Mouse (Mus musculus) limb, embryonic 15.5 days (tissue): ENCODE data around the gene Uqcr10. TPM values are rescaled to one million over a fixed set of nuclear protein-coding genes. Genes with fewer than 3 reads are reported as not detected.

Experiments
- ATAC-seq: fragments of 200-750 bp; cut with Nextera tagmentation; 2 replicates; pipeline ENCODE4 v1.8.0; 2017; ENCODE audit warnings: low read depth, moderate TSS enrichment; ENCODE audit not compliant: insufficient number of reproducible peaks, low FRiP score, low TSS enrichment
- H3K27ac ChIP-seq: fragments of 300-500 bp; sonication (generic); 2 replicates; pipeline ENCODE4 v1.5.1; 2015; ENCODE audit warnings: moderate library complexity, mild to moderate bottlenecking, inconsistent platforms
- H3K27me3 ChIP-seq: fragments of 300-500 bp; sonication (generic); 2 replicates; pipeline ENCODE4 v1.6.1; 2015; ENCODE audit warnings: inconsistent platforms
- H3K36me3 ChIP-seq: fragments of 300-500 bp; sonication (generic); 2 replicates; pipeline ENCODE4 v1.6.1; 2015; ENCODE audit warnings: inconsistent platforms
- H3K4me1 ChIP-seq: fragments of 300-500 bp; sonication (generic); 2 replicates; pipeline ENCODE4 v1.6.1; 2015; ENCODE audit warnings: inconsistent platforms
- H3K4me2 ChIP-seq: fragments of 300-500 bp; sonication (generic); 2 replicates; pipeline ENCODE4 v1.6.1; 2015; ENCODE audit warnings: mild to moderate bottlenecking, inconsistent platforms
- H3K4me3 ChIP-seq: fragments of 300-500 bp; sonication (generic); 2 replicates; pipeline ENCODE4 v1.5.1; 2015; ENCODE audit warnings: mild to moderate bottlenecking, inconsistent platforms
- H3K9ac ChIP-seq: fragments of 300-500 bp; sonication (generic); 2 replicates; pipeline ENCODE4 v1.6.1; 2015; ENCODE audit warnings: inconsistent platforms
- H3K9me3 ChIP-seq: fragments of 300-500 bp; sonication (generic); 2 replicates; pipeline ENCODE4 v1.6.1; 2016; ENCODE audit warnings: inconsistent platforms
- WGBS: fragments of 180-500 bp; shearing (Covaris S2); methylation state at CpG from one replicate; pipeline ENCODE4 v1.1.7; 2015; 5-methylcytosine and 5-hydroxymethylcytosine counted together
- polyA plus RNA-seq: library from polyadenylated mRNA; unstranded; fragments of >200 nt; fragmentation: Nextera tagmentation; extraction: Ambion mirVana; gene quantifications from 2 replicates; pipeline ENCODE4 v1.2.1, GENCODE M21; 2015

Uqcr10 gene
- polyA plus RNA-seq, 1 experiment from 2014 or later: 690 TPM

- no peak for ATAC-seq
- Histone ChIP-seq H3K27me3 (no peaks in the 10 kb centered on the region), H3K4me1 (no peaks in the 10 kb centered on the region), H3K4me2 (no peak overlapping the region), H3K9me3 (no peaks in the 10 kb centered on the region), H3K4me3 (no peak overlapping the region), H3K9ac (no peak overlapping the region), H3K36me3 (peaks cover 46% of the 10 kb centered on the region), H3K27ac (no peak overlapping the region)
- WGBS: 87% methylated on average over 11 of the region's 11 CpGs
These were observed 41.7 kb downstream of the Uqcr10 start for GRCm38 (mm10) chr11:4662496-4662878.

DNA sequence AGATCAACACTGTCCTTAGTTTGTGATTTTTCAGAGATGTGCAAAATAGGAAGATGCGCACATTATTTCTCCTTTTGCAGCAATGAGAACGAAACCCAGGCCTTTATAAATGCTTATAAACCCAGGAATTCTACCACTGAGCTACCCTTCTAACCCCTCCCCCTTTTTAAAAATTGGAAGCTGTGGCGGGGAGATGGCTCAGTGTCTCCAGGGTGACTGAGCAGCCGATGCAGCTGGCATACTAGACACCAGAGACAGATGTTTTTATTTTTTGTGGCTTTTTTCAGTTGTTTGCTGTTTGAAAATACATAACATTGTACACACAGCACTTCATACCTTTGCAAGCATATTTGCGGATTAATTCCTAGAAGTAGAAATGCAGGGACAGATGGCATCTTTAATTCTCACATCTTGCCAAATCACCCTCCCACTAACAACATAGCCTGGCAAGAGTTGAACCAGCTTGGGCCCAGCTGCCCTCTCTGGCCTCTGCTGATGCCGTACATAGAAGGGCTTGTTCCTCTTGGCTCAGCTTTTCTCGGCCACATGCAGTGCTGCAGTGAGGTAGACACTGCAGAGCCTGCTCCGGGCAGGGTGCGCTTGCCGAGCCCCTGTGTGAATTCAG, 42.2 kb downstream of the Uqcr10 start:
- Histone ChIP-seq H3K4me2 (no peak overlapping the region), H3K27me3 (no peaks in the 10 kb centered on the region), H3K4me1 (no peaks in the 10 kb centered on the region), H3K4me3 (no peak overlapping the region), H3K36me3 (peaks cover 43% of the 10 kb centered on the region), H3K9me3 (no peaks in the 10 kb centered on the region), H3K27ac (no peak overlapping the region), H3K9ac (no peak overlapping the region)
- WGBS: 81% methylated on average over 10 of the region's 10 CpGs
- ATAC-seq: no peak

DNA sequence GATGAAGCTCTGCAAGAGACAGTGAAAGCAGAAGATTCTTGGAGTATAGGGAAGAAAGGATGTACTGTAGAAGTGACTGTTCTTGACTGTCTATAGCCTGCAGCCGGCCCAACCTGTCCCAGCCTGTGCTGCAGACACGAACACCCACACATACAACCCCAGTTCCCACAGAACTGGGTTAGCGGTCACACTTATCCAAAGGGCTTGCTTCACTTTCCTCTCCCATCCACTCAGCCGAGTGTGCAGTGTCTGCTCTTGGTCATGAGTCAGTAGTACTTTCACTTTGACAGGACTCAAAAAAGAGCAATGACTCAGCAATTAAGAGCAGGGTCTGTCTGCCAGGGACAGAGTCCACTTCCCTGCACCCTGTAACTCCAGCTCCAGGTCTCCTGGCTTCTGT, 42.8 kb downstream of the Uqcr10 start:
- whole genome bisulfite sequencing: 65% methylated on average over 4 of the region's 4 CpGs
- Histone ChIP-seq H3K9ac (no peak overlapping the region), H3K27me3 (no peaks in the 10 kb centered on the region), H3K9me3 (no peaks in the 10 kb centered on the region), H3K36me3 (peaks cover 43% of the 10 kb centered on the region), H3K4me1 (no peaks in the 10 kb centered on the region), H3K4me3 (no peak overlapping the region), H3K27ac (no peak overlapping the region), H3K4me2 (no peak overlapping the region)
- ATAC-seq: no peak

- Histone ChIP-seq H3K27me3 (no peaks in the 10 kb centered on the region), H3K4me1 (no peaks in the 10 kb centered on the region), H3K4me2 (no peak overlapping the region), H3K4me3 (no peak overlapping the region), H3K27ac (no peak overlapping the region), H3K9me3 (no peaks in the 10 kb centered on the region), H3K36me3 (peaks cover 44% of the 10 kb centered on the region), H3K9ac (no peak overlapping the region)
- WGBS: 85% methylated on average over 7 of the region's 7 CpGs
- no peak for ATAC-seq
These were observed 43.7 kb downstream of the Uqcr10 start for GRCm38 (mm10) chr11:4660309-4661025.

DNA sequence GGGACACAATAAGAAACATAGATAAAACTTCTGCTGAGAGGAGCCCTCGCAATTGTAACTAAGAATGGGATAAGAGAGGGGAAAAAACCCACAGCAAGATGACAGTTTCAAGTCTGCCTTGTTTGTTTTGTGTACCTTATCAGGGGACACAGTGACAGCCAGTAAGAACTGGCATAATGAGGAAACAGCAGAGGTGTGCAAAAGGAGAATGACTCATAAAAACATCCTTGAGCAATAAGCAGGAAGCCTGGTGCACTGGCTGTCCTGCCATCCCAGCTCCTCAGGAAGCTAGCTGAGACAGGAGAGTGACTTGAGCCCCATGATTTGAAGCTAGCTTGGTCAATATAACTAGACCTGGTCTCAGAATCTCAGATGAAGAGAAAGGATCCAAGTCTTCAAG, 44.3 kb downstream of the Uqcr10 start:
- H3K36me3 ChIP-seq: peaks cover 51% of the 10 kb centered on the region
- no peak for ATAC-seq

More for the DNA sequence above, 44.3 kb downstream of the Uqcr10 start:
- no peaks in the 10 kb centered on the region for H3K9me3 ChIP-seq
- H3K27me3 ChIP-seq: no peaks in the 10 kb centered on the region
- 87% methylated on average over 1 of the region's 1 CpGs for WGBS
- H3K4me2 ChIP-seq: no peak overlapping the region
- H3K4me3 ChIP-seq: no peak overlapping the region
- no peak overlapping the region for H3K27ac ChIP-seq
- H3K4me1 ChIP-seq: no peaks in the 10 kb centered on the region
- no peak overlapping the region for H3K9ac ChIP-seq

Other genes with a start within 250 kb of the Uqcr10 start
- gene Mtmr3, start 109.5 kb downstream of the Uqcr10 start, polyA plus RNA-seq: 23.9 and 26.6 TPM in 2 replicates
- gene Gm11032, start 84.3 kb downstream of the Uqcr10 start, polyA plus RNA-seq: not detected in 2 replicates
- 32.2 and 32.8 TPM in 2 replicates for gene Ascc2, start 66.6 kb downstream of the Uqcr10 start, polyA plus RNA-seq
- gene Zmat5, start 336 bp upstream of the Uqcr10 start, polyA plus RNA-seq: 60.7 and 63.2 TPM in 2 replicates
- gene Cabp7, start 42.4 kb upstream of the Uqcr10 start, polyA plus RNA-seq: 0.05 and 0.11 TPM in 2 replicates
- 44.6 and 47.3 TPM in 2 replicates for gene Nf2, start 145.2 kb upstream of the Uqcr10 start, polyA plus RNA-seq
- 37.8 and 42.1 TPM in 2 replicates for gene Nipsnap1, start 169.6 kb upstream of the Uqcr10 start, polyA plus RNA-seq
- 28.8 and 29.9 TPM in 2 replicates for gene Thoc5, start 191.0 kb upstream of the Uqcr10 start, polyA plus RNA-seq
- gene Nefh, start 243.7 kb upstream of the Uqcr10 start, polyA plus RNA-seq: 0.23 and 0.25 TPM in 2 replicates